Mouse (Mus musculus): ENCODE results near the gene Pdgfd. TPM values are rescaled to one million over a fixed set of nuclear protein-coding genes. Genes with fewer than 3 reads are reported as not detected.

Gene Pdgfd
- polyA plus RNA-seq, 1 experiment = 0.52 TPM

Other genes starting within 250 kb of the Pdgfd start
- not detected in 2 replicates for gene Ddi1, start 101.3 kb downstream of the Pdgfd start, polyA plus RNA-seq (2012; rRNA removed)

All from large intestine, adult 2 months (tissue).